Mouse (Mus musculus) midbrain, embryonic 10.5 days (tissue): ENCODE results near the gene Cfap99. TPM values are rescaled to one million over a fixed set of nuclear protein-coding genes. Genes with fewer than 3 reads are reported as not detected.

Experiments used
- DNase-seq: peaks from one replicate; pipeline ENCODE4 v3.0.0-alpha.2; 2017; ENCODE audit warnings: low spot score
- H3K27ac ChIP-seq: fragments of 300-500 bp; sonication (generic); replicated peaks from 2 replicates; pipeline ENCODE4 v1.5.1; 2016; ENCODE audit warnings: mild to moderate bottlenecking
- H3K27me3 ChIP-seq: fragments of 300-500 bp; sonication (generic); 2 replicates; pipeline ENCODE4 v1.6.1; 2016; ENCODE audit warnings: low read depth, mild to moderate bottlenecking; ENCODE audit not compliant: poor library complexity, severe bottlenecking
- H3K36me3 ChIP-seq: fragments of 300-500 bp; sonication (generic); 2 replicates; pipeline ENCODE4 v1.6.1; 2016; ENCODE audit warnings: mild to moderate bottlenecking, moderate library complexity
- H3K4me1 ChIP-seq: fragments of 300-500 bp; sonication (generic); 2 replicates; pipeline ENCODE4 v1.6.1; 2016
- H3K4me3 ChIP-seq: fragments of 300-500 bp; sonication (generic); 2 replicates; pipeline ENCODE4 v1.5.1; 2016; ENCODE audit warnings: mild to moderate bottlenecking, moderate library complexity
- H3K9me3 ChIP-seq: fragments of 300-500 bp; sonication (generic); replicated peaks from 2 replicates; pipeline ENCODE4 v1.6.1; 2016; ENCODE audit warnings: mild to moderate bottlenecking
- WGBS: fragments of 180-500 bp; shearing (Covaris S2); methylation state at CpG from one replicate; pipeline ENCODE4 v1.1.7; 2016; 5-methylcytosine and 5-hydroxymethylcytosine counted together
- polyA plus RNA-seq: library from polyadenylated mRNA; unstranded; fragments of >200 nt; fragmentation: Nextera tagmentation; extraction: Ambion mirVana; gene quantifications from 2 replicates; pipeline ENCODE4 v1.2.1, GENCODE M21; 2016

Cfap99 gene
- polyA plus RNA-seq, 1 experiment from 2014 or later = not detected

- 93% methylated on average over 3 of the region's 3 CpGs for WGBS
- H3K27me3 ChIP-seq = no peaks in the 10 kb centered on the region
- no peak for DNase-seq
- H3K36me3 ChIP-seq = peaks cover 96% of the 10 kb centered on the region
- no peaks in the 10 kb centered on the region for H3K9me3 ChIP-seq
- H3K4me3 ChIP-seq = no peak overlapping the region
- no peaks in the 10 kb centered on the region for H3K4me1 ChIP-seq
- no peak overlapping the region for H3K27ac ChIP-seq
Observed at GRCm38 (mm10) chr5:34360261-34360660, 71.9 kb downstream of the Cfap99 start.

- Histone ChIP-seq H3K27ac (no peak overlapping the region), H3K9me3 (no peaks in the 10 kb centered on the region), H3K4me1 (no peaks in the 10 kb centered on the region), H3K4me3 (no peak overlapping the region), H3K27me3 (no peaks in the 10 kb centered on the region), H3K36me3 (peaks cover 71% of the 10 kb centered on the region)
- no peak for DNase-seq
Observed at GRCm38 (mm10) chr5:34363115-34363514, 74.7 kb downstream of the Cfap99 start.

- Histone ChIP-seq H3K4me3 (peak overlapping the region; percentile 93), H3K27ac (peak overlapping the region; percentile 90), H3K36me3 (peaks cover 22% of the 10 kb centered on the region), H3K27me3 (no peaks in the 10 kb centered on the region), H3K4me1 (peaks cover 31% of the 10 kb centered on the region), H3K9me3 (no peaks in the 10 kb centered on the region)
- DNase-seq = no peak
- WGBS = 70% methylated on average over 7 of the region's 7 CpGs
Observed at GRCm38 (mm10) chr5:34368551-34369290, 80.3 kb downstream of the Cfap99 start.

- 0% methylated on average over 58 of the region's 64 CpGs for WGBS
- Histone ChIP-seq H3K27me3 (no peaks in the 10 kb centered on the region), H3K9me3 (no peaks in the 10 kb centered on the region), H3K36me3 (peaks cover 17% of the 10 kb centered on the region), H3K4me3 (peak within 1 kb of the TSS; percentile 93), H3K27ac (peak within 1 kb of the TSS; percentile 90), H3K4me1 (peaks cover 31% of the 10 kb centered on the region)
- DNase-seq = peak; percentile 96
Observed at GRCm38 (mm10) chr5:34369341-34370021, 81.1 kb downstream of the Cfap99 start, which contains the start of gene Fam193a. Fam193a (plus strand) TSS chr5:34369933.

- DNase-seq = peak; percentile 49
- Histone ChIP-seq H3K27me3 (no peaks in the 10 kb centered on the region), H3K27ac (peak overlapping the region; percentile 90), H3K4me1 (peaks cover 31% of the 10 kb centered on the region), H3K9me3 (no peaks in the 10 kb centered on the region), H3K36me3 (peaks cover 9% of the 10 kb centered on the region), H3K4me3 (peak overlapping the region; percentile 93)
- WGBS = 6% methylated on average over 110 of the region's 114 CpGs
Observed at GRCm38 (mm10) chr5:34370022-34370823, 81.8 kb downstream of the Cfap99 start.

GRCm38 (mm10) chr5:34370840-34371239 is 82.4 kb downstream of the Cfap99 start:
- no peak for DNase-seq
- H3K36me3 ChIP-seq = peaks cover 6% of the 10 kb centered on the region; the same call in 1 of the 2 replicates
- peak overlapping the region; percentile 90 for H3K27ac ChIP-seq
- H3K4me3 ChIP-seq = peak overlapping the region; percentile 93
- no peaks in the 10 kb centered on the region for H3K9me3 ChIP-seq
- 36% methylated on average over 8 of the region's 8 CpGs for WGBS
- H3K27me3 ChIP-seq = no peaks in the 10 kb centered on the region
- H3K4me1 ChIP-seq = peaks cover 31% of the 10 kb centered on the region

GRCm38 (mm10) chr5:34372141-34372540 is 83.7 kb downstream of the Cfap99 start:
- H3K9me3 ChIP-seq = no peaks in the 10 kb centered on the region
- H3K4me3 ChIP-seq = peak overlapping the region; percentile 93; the same call in 1 of the 2 replicates
- peaks cover 31% of the 10 kb centered on the region for H3K4me1 ChIP-seq
- no peak for DNase-seq
- H3K36me3 ChIP-seq = peaks cover 15% of the 10 kb centered on the region
- no peaks in the 10 kb centered on the region for H3K27me3 ChIP-seq
- H3K27ac ChIP-seq = no peak overlapping the region

GRCm38 (mm10) chr5:34372541-34372940 is 84.1 kb downstream of the Cfap99 start:
- no peak for DNase-seq
- H3K9me3 ChIP-seq = no peaks in the 10 kb centered on the region
- H3K4me1 ChIP-seq = peaks cover 31% of the 10 kb centered on the region
- H3K27me3 ChIP-seq = no peaks in the 10 kb centered on the region
- H3K36me3 ChIP-seq = peaks cover 19% of the 10 kb centered on the region
- H3K27ac ChIP-seq = no peak overlapping the region
- peak overlapping the region; percentile 93; the same call in 1 of the 2 replicates for H3K4me3 ChIP-seq

Other genes with a start within 250 kb of the Cfap99 start
- 0.66 and 1.2 TPM in 2 replicates for gene Poln, start 119.2 kb upstream of the Cfap99 start, polyA plus RNA-seq
- gene Haus3, start 119.1 kb upstream of the Cfap99 start, polyA plus RNA-seq = 46.5 and 52.2 TPM in 2 replicates
- 14.7 and 22.7 TPM in 2 replicates for gene Mxd4, start 100.9 kb upstream of the Cfap99 start, polyA plus RNA-seq
- 1.1 and 2.3 TPM in 2 replicates for gene Zfyve28, start 151 bp upstream of the Cfap99 start, polyA plus RNA-seq
- gene Rnf4, start 47.7 kb downstream of the Cfap99 start, polyA plus RNA-seq = 196 and 197 TPM in 2 replicates
- gene Fam193a, start 81.3 kb downstream of the Cfap99 start, polyA plus RNA-seq = 12.1 and 13.9 TPM in 2 replicates
- gene Tnip2, start 225.4 kb downstream of the Cfap99 start, polyA plus RNA-seq = 5.3 and 8.0 TPM in 2 replicates
- 6.4 and 10.3 TPM in 2 replicates for gene Sh3bp2, start 237.2 kb downstream of the Cfap99 start, polyA plus RNA-seq